Mouse (Mus musculus) limb, embryonic 14.5 days (tissue): ENCODE measurements around the gene Tcap. TPM values are rescaled to one million over a fixed set of nuclear protein-coding genes. Genes with fewer than 3 reads are reported as not detected.

Experiments
- ATAC-seq: fragments of 200-750 bp; cut with Nextera tagmentation; 2 replicates; pipeline ENCODE4 v1.8.0; 2017; ENCODE audit warnings: low read depth, moderate number of reproducible peaks, moderate TSS enrichment; ENCODE audit not compliant: low FRiP score
- DNase-seq: peaks from one replicate; pipeline ENCODE4 v3.0.0-alpha.2; 2015; ENCODE audit warnings: low spot score
- H3K27ac ChIP-seq: fragments of 300-500 bp; sonication (generic); replicated peaks from 2 replicates; pipeline ENCODE4 v1.5.1; 2014; ENCODE audit warnings: low read depth, mild to moderate bottlenecking, low read length, moderate library complexity, mixed read lengths
- H3K27me3 ChIP-seq: fragments of 300-500 bp; sonication (generic); 2 replicates; pipeline ENCODE4 v1.6.1; 2014; ENCODE audit warnings: low read length, mixed read lengths; ENCODE audit not compliant: control insufficient read depth, insufficient read depth
- H3K36me3 ChIP-seq: fragments of 300-500 bp; sonication (generic); 2 replicates; pipeline ENCODE4 v1.6.1; 2014; ENCODE audit warnings: mild to moderate bottlenecking, low read length, moderate library complexity, mixed read lengths; ENCODE audit not compliant: control insufficient read depth, insufficient read depth
- H3K4me1 ChIP-seq: fragments of 300-500 bp; sonication (generic); 2 replicates; pipeline ENCODE4 v1.6.1; 2014; ENCODE audit warnings: antibody characterized with exemption, low read length, mixed read lengths; ENCODE audit not compliant: control insufficient read depth, insufficient read depth
- H3K4me2 ChIP-seq: fragments of 300-500 bp; sonication (generic); replicated peaks from 2 replicates; pipeline ENCODE4 v1.6.1; 2014; ENCODE audit warnings: low read depth, mild to moderate bottlenecking, low read length, moderate library complexity; ENCODE audit not compliant: severe bottlenecking
- H3K4me3 ChIP-seq: fragments of 300-500 bp; sonication (generic); replicated peaks from 2 replicates; pipeline ENCODE4 v1.5.1; 2014; ENCODE audit warnings: low read length
- H3K9ac ChIP-seq: fragments of 300-500 bp; sonication (generic); 2 replicates; pipeline ENCODE4 v1.6.1; 2014; ENCODE audit warnings: mild to moderate bottlenecking, low read depth, low read length, moderate library complexity; ENCODE audit not compliant: severe bottlenecking
- H3K9me3 ChIP-seq: fragments of 300-500 bp; sonication (generic); 2 replicates; pipeline ENCODE4 v1.6.1; 2016; ENCODE audit warnings: low read length; ENCODE audit not compliant: control insufficient read depth
- POLR2A ChIP-seq: fragments of 200-500 bp; IDR thresholded peaks from 2 replicates; pipeline ENCODE4 v1.8.0; 2012; ENCODE audit warnings: inconsistent platforms, mild to moderate bottlenecking, moderate library complexity, borderline replicate concordance; ENCODE audit not compliant: insufficient read depth, insufficient read length; ENCODE audit errors: extremely low read depth
- WGBS: fragments of 180-500 bp; shearing (Covaris S2); extraction: QIAGEN DNeasy Blood & Tissue Kit; methylation state at CpG from one replicate; pipeline ENCODE4 v1.1.7; 2014; 5-methylcytosine and 5-hydroxymethylcytosine counted together
- polyA plus RNA-seq, 2 experiments: library from polyadenylated mRNA; depleted of rRNA in 1 of 2; stranded (reverse) in 1 of 2; unstranded in 1 of 2; fragments of >200 nt; fragmentation: Nextera tagmentation in 1 of 2; extraction: Ambion mirVana in 1 of 2; gene quantifications; 2 replicates each; pipeline versions ENCODE4 v1.2.1 to v1.2.3; 2012 to 2014

The Tcap gene
- polyA plus RNA-seq, 2 experiments: 13.2 to 18.1 TPM

DNA sequence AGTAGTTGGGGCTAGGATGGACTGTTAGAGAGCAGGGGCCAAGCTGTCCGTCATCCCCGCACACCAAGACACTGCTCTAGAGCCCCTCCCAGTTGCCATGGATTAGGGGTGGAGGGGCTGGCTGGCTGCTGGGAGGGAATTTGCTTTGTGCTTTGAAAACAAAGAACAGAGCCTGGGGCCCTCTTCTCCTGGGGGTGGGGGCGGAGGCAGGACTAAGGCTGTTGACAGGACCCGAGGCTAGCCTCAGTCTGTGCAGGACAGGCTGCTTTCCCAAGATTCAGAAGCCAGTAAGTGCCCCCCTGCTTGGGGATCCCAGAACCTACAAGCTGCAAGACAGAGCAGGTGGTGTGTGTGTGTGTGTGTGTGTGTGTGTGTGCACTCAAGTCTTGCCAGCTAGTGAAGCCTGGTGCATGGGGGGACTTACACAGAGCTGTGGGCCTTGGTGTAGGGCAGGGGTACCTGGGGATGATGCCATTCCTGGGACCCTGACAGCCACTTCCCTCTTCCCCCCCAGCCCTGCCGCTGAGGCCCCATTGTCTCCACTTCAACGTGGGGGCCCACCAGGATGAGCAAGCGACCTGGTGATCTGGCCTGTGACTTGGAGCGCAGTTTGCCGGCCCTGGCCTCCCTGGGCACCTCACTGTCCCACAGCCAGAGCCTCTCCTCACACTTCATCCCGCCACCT, 11.9 kb upstream of the Tcap start:
- no peaks in the 10 kb centered on the region for H3K27me3 ChIP-seq
- no peak for TF ChIP-seq POLR2A
- H3K36me3 ChIP-seq: peaks cover 35% of the 10 kb centered on the region
- no peak overlapping the region for H3K9ac ChIP-seq
- no peak overlapping the region for H3K4me3 ChIP-seq
- no peak overlapping the region for H3K4me2 ChIP-seq
- no peaks in the 10 kb centered on the region for H3K4me1 ChIP-seq
- no peak for ATAC-seq
- no peak overlapping the region for H3K27ac ChIP-seq
- WGBS: 74% methylated on average over 6 of the region's 10 CpGs
- DNase-seq: no peak
- H3K9me3 ChIP-seq: no peaks in the 10 kb centered on the region

GRCm38 (mm10) chr11:98372406-98372805, 11.2 kb upstream of the Tcap start:
- no peak overlapping the region for H3K4me2 ChIP-seq
- no peaks in the 10 kb centered on the region for H3K27me3 ChIP-seq
- ATAC-seq: no peak
- H3K9me3 ChIP-seq: no peaks in the 10 kb centered on the region
- H3K4me3 ChIP-seq: no peak overlapping the region
- H3K9ac ChIP-seq: no peak overlapping the region
- H3K36me3 ChIP-seq: peaks cover 43% of the 10 kb centered on the region
- no peak for TF ChIP-seq POLR2A
- no peaks in the 10 kb centered on the region for H3K4me1 ChIP-seq
- WGBS: 5% methylated on average over 2 of the region's 2 CpGs
- no peak overlapping the region for H3K27ac ChIP-seq
- DNase-seq: peak; percentile 54

DNA sequence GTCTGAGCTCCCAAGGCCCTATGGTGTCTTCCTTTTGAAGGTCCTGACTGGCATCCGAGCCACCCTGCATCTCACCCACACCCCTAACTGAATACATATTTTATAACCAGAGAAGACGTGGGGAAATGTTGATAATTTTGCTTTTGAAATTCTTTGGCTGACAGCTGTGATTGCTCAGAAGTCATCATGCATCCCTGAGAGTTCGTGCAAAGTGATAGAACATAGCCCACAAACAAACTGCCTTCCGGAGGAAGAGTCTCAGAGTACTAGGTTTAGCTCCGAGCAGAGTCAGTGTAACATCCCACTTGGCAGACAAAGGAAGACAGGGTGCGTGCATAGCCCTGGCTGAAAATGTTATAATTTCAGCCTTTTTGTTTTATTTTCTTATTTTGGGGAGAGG, 10.4 kb upstream of the Tcap start:
- Histone ChIP-seq H3K9me3 (no peaks in the 10 kb centered on the region), H3K4me2 (no peak overlapping the region), H3K4me1 (no peaks in the 10 kb centered on the region), H3K9ac (no peak overlapping the region), H3K27me3 (no peaks in the 10 kb centered on the region), H3K27ac (no peak overlapping the region), H3K36me3 (peaks cover 51% of the 10 kb centered on the region), H3K4me3 (no peak overlapping the region)
- WGBS: 90% methylated on average over 6 of the region's 6 CpGs
- ATAC-seq: no peak
- TF ChIP-seq POLR2A: no peak
- no peak for DNase-seq

GRCm38 (mm10) chr11:98374266-98374665, 9.3 kb upstream of the Tcap start:
- Histone ChIP-seq H3K4me3 (no peak overlapping the region), H3K9ac (no peak overlapping the region), H3K9me3 (no peaks in the 10 kb centered on the region), H3K4me1 (no peaks in the 10 kb centered on the region), H3K27ac (no peak overlapping the region), H3K27me3 (no peaks in the 10 kb centered on the region), H3K4me2 (no peak overlapping the region), H3K36me3 (peaks cover 61% of the 10 kb centered on the region)
- WGBS: 82% methylated on average over 8 of the region's 8 CpGs
- no peak for TF ChIP-seq POLR2A
- no peak for DNase-seq
- no peak for ATAC-seq

- Histone ChIP-seq H3K27me3 (no peaks in the 10 kb centered on the region), H3K9me3 (no peaks in the 10 kb centered on the region), H3K27ac (no peak overlapping the region), H3K4me2 (no peak overlapping the region), H3K9ac (no peak overlapping the region), H3K4me1 (no peaks in the 10 kb centered on the region), H3K4me3 (no peak overlapping the region), H3K36me3 (peaks cover 76% of the 10 kb centered on the region)
- ATAC-seq (no peak), DNase-seq (no peak)
- WGBS: 61% methylated on average over 5 of the region's 5 CpGs
- TF ChIP-seq POLR2A: no peak
These were observed 6.9 kb upstream of the Tcap start for GRCm38 (mm10) chr11:98376756-98377155.
